Mouse (Mus musculus): ENCODE measurements around the gene Usp53. TPM values are rescaled to one million over a fixed set of nuclear protein-coding genes. Genes with fewer than 3 reads are reported as not detected.

Usp53 gene
- polyA plus RNA-seq, 1 experiment from 2014 or later, result 6.7 TPM

Small RNA genes lying within 50 kb of the gene (microRNA-seq; reads per million reads assigned to microRNA genes)
- gene Gm22066, result not detected

Other genes starting within 250 kb of the Usp53 start
- gene Fabp2, start 89.4 kb downstream of the Usp53 start, polyA plus RNA-seq (2014; fragmentation: Nextera tagmentation; extraction: Ambion mirVana), result not detected in 2 replicates
- not detected in 2 replicates for gene Gm10959, start 65.2 kb downstream of the Usp53 start, polyA plus RNA-seq (2014; fragmentation: Nextera tagmentation; extraction: Ambion mirVana)
- 101 and 109 TPM in 2 replicates for gene 1810037I17Rik, start 60.3 kb downstream of the Usp53 start, polyA plus RNA-seq (2014; fragmentation: Nextera tagmentation; extraction: Ambion mirVana)
- gene Myoz2, start 50.5 kb upstream of the Usp53 start, polyA plus RNA-seq (2014; fragmentation: Nextera tagmentation; extraction: Ambion mirVana), result not detected in 2 replicates

Measured in forebrain, embryonic 14.5 days (tissue).